Mouse (Mus musculus): ENCODE measurements around the gene Atp6v0e. TPM values are rescaled to one million over a fixed set of nuclear protein-coding genes. Genes with fewer than 3 reads are reported as not detected.

Atp6v0e gene
- 10 to 100 TPM; 44.1 to 46.0 TPM for total RNA-seq (2021)
- long read RNA-seq, experiment 1, transcript Atp6v0e-201 (4 exons, 823 nt): major isoform, 30 of 39 reads
- long read RNA-seq, experiment 1, partial matches to known transcripts: 0 of 39 reads
- long read RNA-seq, experiment 1, other reads (novel, unspliced or antisense): 9 of 39 reads
- long read RNA-seq, experiment 2, transcript Atp6v0e-201 (4 exons, 823 nt): major isoform, 22 of 32 reads
- long read RNA-seq, experiment 2, partial matches to known transcripts: 0 of 32 reads
- long read RNA-seq, experiment 2, other reads (novel, unspliced or antisense): 10 of 32 reads

DNA sequence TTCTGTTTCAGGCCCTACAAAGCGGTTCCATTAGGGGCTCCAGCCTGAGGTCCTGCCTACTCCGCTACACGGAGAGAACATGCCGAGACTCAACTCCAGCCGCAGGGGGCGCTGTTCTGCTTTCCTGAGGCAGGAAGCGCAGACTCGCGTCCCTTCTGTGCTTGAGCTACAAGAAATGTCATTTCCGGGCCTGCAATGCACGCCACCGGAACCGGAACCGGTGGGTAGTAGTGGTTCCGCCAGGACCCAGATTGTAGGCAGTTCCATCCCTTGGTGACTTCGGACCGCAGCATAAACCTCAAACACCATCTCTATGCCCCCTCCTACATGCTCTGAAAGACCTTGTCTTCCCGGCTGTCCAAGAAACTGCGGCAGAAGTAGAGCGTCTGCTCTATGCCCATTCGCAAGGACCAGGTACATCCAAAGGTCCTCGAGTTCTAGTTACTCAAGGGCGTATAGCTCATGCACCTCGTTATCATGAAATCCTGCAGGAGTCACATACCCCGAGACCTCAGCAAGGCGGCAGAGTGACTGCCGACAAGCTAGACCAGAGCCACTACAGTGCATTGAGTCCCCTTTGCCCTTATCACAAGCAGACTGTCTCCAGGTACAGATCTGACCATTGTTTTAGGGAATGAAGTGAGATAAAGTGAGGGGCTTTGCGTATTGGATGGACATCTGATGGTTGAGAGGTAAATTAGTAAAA is at the start of gene Atp6v0e:
TSS of gene Atp6v0e (plus strand) at position 254 of the 706 bp plus-strand sequence.
- peak; percentile 99 for DNase-seq

DNA sequence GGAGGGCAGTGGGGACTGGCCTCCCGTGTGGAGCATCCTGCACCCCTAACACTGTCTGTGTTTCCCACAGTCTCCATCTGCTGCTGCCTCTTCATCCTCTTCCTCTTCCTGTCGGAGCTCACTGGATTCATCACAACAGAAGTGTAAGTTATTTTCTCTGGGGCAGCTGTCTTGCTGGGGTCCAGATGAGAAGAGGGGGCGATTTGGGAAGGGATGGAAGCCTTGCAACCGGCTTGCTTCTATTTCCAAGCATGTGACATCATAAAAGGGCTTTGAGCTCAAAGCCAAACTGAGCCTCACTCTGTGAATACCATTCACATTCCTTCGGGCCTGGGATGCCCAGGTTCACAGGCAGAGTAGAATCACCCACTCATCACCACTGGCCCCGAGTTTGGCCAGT is 48.7 kb upstream of the Atp6v0e start:
- no peak for DNase-seq

DNA sequence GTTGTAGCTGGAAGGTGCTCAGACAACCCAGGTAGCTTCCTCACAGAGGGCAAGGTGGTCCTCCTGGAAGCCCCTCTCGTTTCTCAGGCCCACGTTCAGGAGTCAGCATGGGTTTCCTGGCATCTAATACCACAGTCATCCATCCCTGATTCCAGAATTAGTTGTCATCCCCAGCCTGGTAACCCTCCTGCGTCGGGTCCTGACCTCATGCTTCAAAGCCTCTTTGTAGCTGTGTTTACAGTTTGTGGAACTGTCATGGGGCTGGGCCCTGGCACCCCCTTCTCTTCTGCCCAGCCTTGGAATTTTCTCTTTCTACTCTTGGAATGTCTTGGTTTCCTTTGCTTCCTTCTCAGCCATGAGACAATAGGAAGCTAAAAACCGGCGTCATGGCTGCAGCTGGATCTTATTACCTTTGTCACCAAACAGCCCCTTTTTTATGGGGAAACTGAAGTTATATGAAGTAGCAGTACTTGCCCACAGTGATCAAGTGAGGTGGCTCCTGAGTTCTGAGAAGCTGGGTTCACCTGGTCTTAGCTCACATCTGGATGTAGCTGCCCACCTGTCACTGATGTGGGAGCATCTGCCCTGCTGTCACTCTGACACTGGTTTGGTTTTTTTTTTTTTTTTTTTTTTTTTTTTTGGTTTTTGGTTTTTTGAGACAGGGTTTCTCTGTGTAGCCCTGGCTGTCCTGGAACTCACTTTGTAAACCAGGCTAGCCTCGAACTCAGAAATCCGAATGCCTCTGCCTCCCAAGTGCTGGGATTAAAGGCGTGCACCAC is 48.1 kb upstream of the Atp6v0e start:
- no peak for DNase-seq

- DNase-seq: no peak
Measured at GRCm38 (mm10) chr17:26616696-26617095, 46.3 kb upstream of the Atp6v0e start.

- DNase-seq: no peak
Measured at GRCm38 (mm10) chr17:26618498-26618897, 44.5 kb upstream of the Atp6v0e start.

DNA sequence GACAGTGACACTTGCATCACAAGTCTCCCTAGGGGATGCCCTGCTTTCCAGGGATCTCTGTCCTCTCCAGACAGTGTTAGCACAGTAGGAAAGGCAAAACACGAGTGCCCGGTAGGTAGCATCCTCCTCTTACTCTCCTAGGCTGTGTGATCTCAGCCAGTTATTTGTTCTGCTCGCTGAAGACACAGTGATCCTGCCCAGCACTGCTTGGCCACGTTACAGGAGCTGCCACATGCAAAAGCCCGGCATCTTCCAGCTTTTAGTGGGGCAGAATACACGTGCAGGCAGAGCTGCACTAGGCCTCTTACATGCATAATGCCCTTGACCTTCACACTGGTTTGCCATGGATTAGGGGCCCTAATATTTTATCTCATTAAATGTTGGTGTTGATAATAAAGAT is 43.5 kb upstream of the Atp6v0e start:
- DNase-seq: no peak

- DNase-seq: no peak
Measured at GRCm38 (mm10) chr17:26620292-26620691, 42.7 kb upstream of the Atp6v0e start.

- peak; percentile 31 for DNase-seq
Measured at GRCm38 (mm10) chr17:26620786-26621766, 42.0 kb upstream of the Atp6v0e start.

GRCm38 (mm10) chr17:26621912-26622311 is 41.1 kb upstream of the Atp6v0e start:
- no peak for DNase-seq

DNA sequence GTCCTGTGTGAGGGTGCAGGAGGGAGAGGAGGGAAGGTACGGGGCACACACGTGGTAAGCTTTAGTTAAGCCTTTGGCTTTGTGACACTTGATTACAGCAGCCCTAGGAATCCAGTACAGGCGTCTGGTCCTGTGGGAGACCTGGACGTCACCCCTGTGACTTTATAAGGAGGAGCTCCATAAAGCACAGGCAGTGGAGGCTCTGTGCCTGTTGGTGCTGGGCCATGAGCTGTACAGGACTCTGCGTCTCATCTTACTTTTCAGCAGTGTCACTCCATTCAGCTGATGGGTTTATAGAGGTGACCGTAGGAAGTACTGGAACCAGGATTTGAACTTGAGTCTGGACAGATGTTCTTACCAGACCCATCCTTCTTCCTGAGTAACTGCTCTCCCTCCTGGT is 39.0 kb upstream of the Atp6v0e start:
- DNase-seq: no peak

- DNase-seq: no peak
Measured at GRCm38 (mm10) chr17:26624999-26625398, 38.0 kb upstream of the Atp6v0e start.

- DNase-seq: no peak
Measured at GRCm38 (mm10) chr17:26625521-26626010, 37.5 kb upstream of the Atp6v0e start.

DNA sequence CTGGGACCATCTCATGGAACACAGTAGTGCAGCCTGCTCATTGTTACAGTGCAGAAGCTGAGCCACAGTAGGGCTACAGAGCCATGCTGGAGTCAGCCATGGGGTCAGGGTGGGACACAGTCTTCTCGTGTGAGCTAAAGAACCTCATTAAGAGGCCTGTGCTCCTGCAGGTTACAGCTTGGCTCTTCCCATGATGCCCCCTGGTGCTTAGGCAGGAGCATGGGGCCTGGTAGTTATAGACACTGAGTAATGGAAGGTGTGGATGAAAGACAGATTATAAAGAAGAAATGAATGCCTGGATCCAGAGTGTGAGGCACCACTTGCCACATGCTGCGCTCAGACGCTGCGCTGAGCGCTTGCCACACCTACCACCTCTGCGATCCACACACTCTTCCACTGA is 34.6 kb upstream of the Atp6v0e start:
- DNase-seq: no peak

DNA sequence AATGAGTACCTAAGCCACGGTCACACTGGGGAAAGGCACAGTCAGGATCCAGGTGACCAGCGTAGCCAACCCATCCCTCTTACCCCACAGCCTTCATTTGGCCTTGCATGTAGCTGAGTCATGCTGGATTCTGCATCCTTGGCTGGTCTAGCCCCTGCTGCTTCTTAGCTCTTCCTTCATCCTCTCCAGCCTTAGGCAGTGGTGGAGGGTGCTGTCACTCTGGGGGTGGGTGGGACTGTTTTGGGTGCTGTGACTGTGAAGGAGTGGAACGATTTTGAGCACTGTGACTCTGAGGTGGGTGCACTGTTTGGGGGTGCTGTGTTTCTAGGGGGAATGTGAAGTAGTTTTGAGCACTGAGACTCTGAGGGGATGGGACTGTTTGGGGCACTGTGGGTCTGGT is 34.1 kb upstream of the Atp6v0e start:
- no peak for DNase-seq

DNA sequence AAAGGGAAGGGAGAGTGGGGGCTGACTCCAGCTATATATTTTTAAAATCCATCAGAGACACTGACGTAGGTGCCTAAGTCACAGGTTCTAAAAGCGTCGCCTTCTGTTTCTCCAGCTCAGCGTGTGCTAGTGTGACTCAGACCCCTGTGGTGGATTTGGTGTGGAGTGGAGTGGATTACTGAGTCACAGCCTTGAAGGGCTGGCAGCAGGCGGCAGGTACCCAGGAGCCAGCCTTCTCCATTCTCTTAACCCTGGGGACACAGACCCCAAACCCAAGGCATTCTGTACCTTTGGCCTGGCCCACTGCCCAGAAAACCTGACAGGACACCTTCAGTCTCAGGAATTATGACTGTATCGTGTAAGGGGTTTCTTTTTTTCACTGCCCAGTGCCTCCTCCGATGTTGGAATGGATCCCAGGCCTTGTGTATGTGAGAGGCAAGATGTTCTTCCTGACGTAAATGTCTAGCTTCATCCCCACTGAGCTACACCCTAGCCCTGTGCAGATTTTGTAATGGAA is 31.2 kb upstream of the Atp6v0e start:
- no peak for DNase-seq

DNA sequence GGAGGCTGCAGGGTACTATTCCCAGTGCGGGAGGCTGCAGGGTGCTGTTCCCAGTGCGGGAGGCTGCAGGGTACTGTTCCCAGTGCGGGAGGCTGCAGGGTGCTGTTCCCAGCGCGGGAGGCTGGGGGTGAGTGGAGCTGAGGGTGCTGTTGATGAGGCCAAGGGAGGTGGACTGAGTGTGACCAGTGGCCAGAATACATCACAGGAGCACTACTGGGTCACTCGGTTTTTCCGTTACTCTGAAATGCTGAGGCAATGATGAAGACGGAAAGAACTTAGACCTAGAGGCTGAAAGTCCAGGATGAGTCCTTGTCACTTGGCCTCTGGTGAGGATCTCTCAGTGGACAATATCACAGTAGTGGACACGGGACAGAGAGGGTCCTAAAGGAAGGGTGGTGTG is 29.8 kb upstream of the Atp6v0e start:
- DNase-seq: no peak

DNA sequence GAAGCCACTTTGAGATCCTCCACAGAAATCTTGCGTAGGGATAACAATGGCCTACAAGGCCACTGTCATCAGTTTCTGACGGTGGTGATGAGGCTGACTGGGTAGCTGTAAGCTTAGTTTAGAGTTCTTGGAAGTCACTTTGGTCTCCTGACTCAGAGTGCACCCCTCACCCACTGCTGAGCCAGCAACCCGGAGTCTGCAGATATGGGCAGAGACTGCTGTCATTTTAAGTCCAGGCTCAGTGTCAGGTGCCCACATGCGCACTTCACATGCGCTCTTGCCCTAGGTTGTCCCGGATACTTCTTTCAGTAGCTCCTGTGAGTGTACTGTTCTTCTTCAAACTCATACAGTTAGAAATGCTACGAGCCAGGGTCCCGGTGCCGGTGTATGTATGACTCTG is 29.1 kb upstream of the Atp6v0e start:
- DNase-seq: no peak

GRCm38 (mm10) chr17:26634539-26634938 is 28.5 kb upstream of the Atp6v0e start:
- DNase-seq: no peak

DNA sequence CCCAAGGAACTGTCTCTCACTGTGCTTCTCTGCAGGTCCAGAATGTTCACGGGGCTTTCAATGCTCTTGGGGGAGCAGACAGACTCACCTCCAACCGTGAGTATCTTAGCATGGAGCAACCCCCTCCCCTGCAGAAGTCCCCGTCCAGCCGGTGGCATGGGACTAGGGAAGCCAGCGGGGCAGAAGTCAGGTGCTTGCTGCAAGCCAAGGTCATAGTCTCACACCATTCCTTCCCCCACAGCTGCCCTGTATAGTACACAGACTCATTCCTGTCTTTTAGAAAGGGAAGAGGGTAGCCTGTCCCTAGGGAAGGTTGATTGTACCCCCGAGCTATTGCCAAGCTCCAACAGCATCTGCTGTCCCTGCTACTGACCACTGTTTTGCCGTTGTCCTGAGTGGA is 27.1 kb upstream of the Atp6v0e start:
- no peak for DNase-seq

DNA sequence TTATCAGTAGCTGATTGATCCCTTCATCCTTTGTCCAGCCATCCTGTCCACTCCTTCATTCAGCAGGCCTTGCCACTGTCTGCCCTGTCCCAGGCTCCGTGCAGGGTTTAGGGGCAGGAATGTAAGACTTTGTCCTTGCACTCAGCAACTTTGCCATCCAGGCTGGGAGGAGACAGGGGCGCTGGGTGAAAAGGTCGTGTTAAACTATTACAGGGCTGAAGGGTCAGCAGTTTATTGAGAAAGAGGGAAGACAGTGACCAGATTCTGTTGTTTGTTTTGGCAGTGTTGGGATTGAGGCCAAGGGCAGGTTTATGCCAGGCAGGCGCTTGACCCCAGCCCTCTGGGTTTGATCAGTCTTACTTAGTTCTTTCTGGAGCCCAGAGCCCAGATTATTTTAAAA is 25.2 kb upstream of the Atp6v0e start:
- DNase-seq: no peak

GRCm38 (mm10) chr17:26638655-26639054 is 24.4 kb upstream of the Atp6v0e start:
- DNase-seq: peak; percentile 88

DNA sequence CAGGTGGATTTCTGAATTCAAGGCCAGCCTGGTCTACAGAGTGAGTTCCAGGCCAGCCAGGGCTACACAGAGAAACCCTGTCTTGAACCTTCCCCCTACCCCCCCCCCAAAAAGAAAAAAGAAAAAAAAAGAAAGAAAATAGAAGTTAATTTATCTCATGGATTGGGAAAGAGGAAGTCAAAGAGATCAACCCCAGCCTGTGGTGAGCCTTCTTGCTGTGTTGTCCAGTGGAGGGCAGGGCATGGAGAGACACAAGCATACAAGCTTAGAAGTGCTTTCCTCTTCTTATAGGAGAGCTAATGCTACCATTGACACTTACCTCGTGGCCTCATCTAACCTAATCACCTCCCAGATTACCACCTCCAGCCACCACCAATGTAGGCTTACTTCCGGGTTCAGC is 23.2 kb upstream of the Atp6v0e start:
- DNase-seq: no peak

All from gastrocnemius, postnatal 10 days (tissue).